Mouse (Mus musculus) MEL (cell line): ENCODE data around the gene Ifng. TPM values are rescaled to one million over a fixed set of nuclear protein-coding genes. Genes with fewer than 3 reads are reported as not detected.

Experiments
- DNase-seq: peaks from one replicate; pipeline ENCODE4 v3.0.0; 2011; ENCODE audit warnings: low read depth, low spot score
- H3K27ac ChIP-seq: 2 replicates; pipeline ENCODE4 v1.5.1; 2012; ENCODE audit warnings: low read depth, mild to moderate bottlenecking, control low read depth, low read length, moderate library complexity; ENCODE audit not compliant: control insufficient read depth
- H3K27me3 ChIP-seq, 2 experiments: fragments of 150-350 bp in 1 of 2; sonication (generic) in 1 of 2; 2 replicates each; pipeline ENCODE4 v1.6.1; 2012; ENCODE audit warnings: low read length in 2 of 2, mild to moderate bottlenecking in 2 of 2, improper control_type of control experiment in 1 of 2, moderate library complexity in 1 of 2; ENCODE audit not compliant: insufficient read depth in 2 of 2, control insufficient read depth in 1 of 2
- H3K36me3 ChIP-seq, 2 experiments: 2 replicates each; pipeline ENCODE4 v1.6.1; 2012 to 2014; ENCODE audit warnings: low read length in 2 of 2, improper control_type of control experiment in 1 of 2, inconsistent platforms in 1 of 2, mild to moderate bottlenecking in 1 of 2; ENCODE audit not compliant: insufficient read depth in 2 of 2, control insufficient read depth in 1 of 2
- H3K4me1 ChIP-seq, 2 experiments: fragments of 150-350 bp in 1 of 2; sonication (generic) in 1 of 2; 2 replicates each; pipeline ENCODE4 v1.6.1; 2012; ENCODE audit warnings: low read length in 2 of 2, improper control_type of control experiment in 1 of 2, mild to moderate bottlenecking in 1 of 2; ENCODE audit not compliant: insufficient read depth in 2 of 2, control insufficient read depth in 1 of 2
- H3K4me3 ChIP-seq, 2 experiments: fragments of 150-350 bp in 1 of 2; sonication (generic) in 1 of 2; 2 replicates each; pipeline ENCODE4 v1.5.1; 2012; ENCODE audit warnings: low read depth in 2 of 2, low read length in 2 of 2, mild to moderate bottlenecking in 2 of 2, moderate library complexity in 2 of 2, control low read depth in 1 of 2, improper control_type of control experiment in 1 of 2; ENCODE audit not compliant: control insufficient read depth in 1 of 2, insufficient read depth in 1 of 2
- H3K79me2 ChIP-seq: 2 replicates; pipeline ENCODE4 v1.6.1; 2012; ENCODE audit warnings: mild to moderate bottlenecking, low read length, moderate library complexity; ENCODE audit not compliant: control insufficient read depth, poor library complexity, insufficient read depth
- H3K9ac ChIP-seq: 2 replicates; pipeline ENCODE4 v1.6.1; 2012; ENCODE audit warnings: low read depth, mild to moderate bottlenecking, control low read depth, low read length, moderate library complexity; ENCODE audit not compliant: control insufficient read depth, poor library complexity, severe bottlenecking
- H3K9me3 ChIP-seq: fragments of 150-350 bp; sonication (generic); replicated peaks from 2 replicates; pipeline ENCODE4 v1.6.1; 2012; ENCODE audit warnings: mild to moderate bottlenecking, low read length, improper control_type of control experiment, moderate library complexity; ENCODE audit not compliant: insufficient read depth
- BHLHE40 ChIP-seq: IDR thresholded peaks from 2 replicates; pipeline ENCODE4 v1.6.1; 2012; ENCODE audit warnings: low read depth, mild to moderate bottlenecking, inconsistent platforms, low read length, improper control_type of control experiment, borderline replicate concordance
- CHD1 ChIP-seq: IDR thresholded peaks from 2 replicates; pipeline ENCODE4 v1.6.1; 2012; ENCODE audit warnings: low read depth, mild to moderate bottlenecking, inconsistent platforms, low read length, improper control_type of control experiment
- CHD2 ChIP-seq: IDR thresholded peaks from 2 replicates; pipeline ENCODE4 v1.6.1; 2011; ENCODE audit warnings: low read length, improper control_type of control experiment
- CTCF ChIP-seq, 3 experiments: IDR thresholded peaks in 2 of 3; conservative IDR thresholded peaks in 1 of 3; 2 replicates each; pipeline ENCODE4 v1.5.1; 2011 to 2012; ENCODE audit warnings: low read length in 3 of 3, low read depth in 2 of 3, mild to moderate bottlenecking in 2 of 3, improper control_type of control experiment in 1 of 3, inconsistent platforms in 1 of 3, mixed read lengths in 1 of 3, moderate library complexity in 1 of 3; ENCODE audit not compliant: control insufficient read depth in 1 of 3, insufficient read depth in 1 of 3, poor library complexity in 1 of 3, severe bottlenecking in 1 of 3
- E2F4 ChIP-seq: IDR thresholded peaks from 2 replicates; pipeline ENCODE4 v1.6.1; 2011; ENCODE audit warnings: low read depth, low read length, improper control_type of control experiment, borderline replicate concordance
- GABPA ChIP-seq: IDR thresholded peaks from 2 replicates; pipeline ENCODE4 v1.6.1; 2012; ENCODE audit warnings: low read depth, mild to moderate bottlenecking, inconsistent platforms, low read length, improper control_type of control experiment, moderate library complexity
- GATA1 ChIP-seq: IDR thresholded peaks from 2 replicates; pipeline ENCODE4 v1.6.1; 2011; ENCODE audit warnings: low read depth, low read length, improper control_type of control experiment
- HCFC1 ChIP-seq: IDR thresholded peaks from 2 replicates; pipeline ENCODE4 v1.6.1; 2012; ENCODE audit warnings: low read depth, mild to moderate bottlenecking, inconsistent platforms, low read length, improper control_type of control experiment, moderate library complexity
- JUND ChIP-seq: IDR thresholded peaks from 2 replicates; pipeline ENCODE4 v1.6.1; 2011; ENCODE audit warnings: low read depth, mild to moderate bottlenecking, improper control_type of control experiment, low read length
- MAZ ChIP-seq: IDR thresholded peaks from 2 replicates; pipeline ENCODE4 v1.6.1; 2012; ENCODE audit warnings: low read depth, mild to moderate bottlenecking, inconsistent platforms, low read length, improper control_type of control experiment
- MEF2A ChIP-seq: IDR thresholded peaks from 2 replicates; pipeline ENCODE4 v1.6.1; 2014; ENCODE audit warnings: low read depth, mild to moderate bottlenecking, inconsistent platforms, low read length, improper control_type of control experiment; ENCODE audit not compliant: poor library complexity, insufficient replicate concordance, severe bottlenecking; ENCODE audit errors: extremely low read depth
- MYB ChIP-seq: IDR thresholded peaks from 2 replicates; pipeline ENCODE4 v1.6.1; 2011; ENCODE audit warnings: mild to moderate bottlenecking, low read depth, low read length, improper control_type of control experiment
- MYC ChIP-seq: IDR thresholded peaks from 2 replicates; pipeline ENCODE4 v1.6.1; 2011; ENCODE audit warnings: low read depth, mild to moderate bottlenecking, low read length, improper control_type of control experiment, moderate library complexity
- NELFE ChIP-seq: IDR thresholded peaks from 2 replicates; pipeline ENCODE4 v1.6.1; 2011; ENCODE audit warnings: low read depth, low read length, improper control_type of control experiment
- NRF1 ChIP-seq: IDR thresholded peaks from 2 replicates; pipeline ENCODE4 v1.6.1; 2014; ENCODE audit warnings: low read depth, mild to moderate bottlenecking, inconsistent platforms, low read length, improper control_type of control experiment, moderate library complexity; ENCODE audit not compliant: poor library complexity, insufficient read depth, severe bottlenecking
- POLR2AphosphoS5 ChIP-seq: IDR thresholded peaks from 2 replicates; pipeline ENCODE4 v1.6.1; 2012; ENCODE audit warnings: low read depth, borderline replicate concordance, mild to moderate bottlenecking, inconsistent platforms, low read length, moderate library complexity, mixed read lengths
- RAD21 ChIP-seq: IDR thresholded peaks from 2 replicates; pipeline ENCODE4 v1.6.1; 2011; ENCODE audit warnings: mild to moderate bottlenecking, low read depth, low read length, improper control_type of control experiment
- RCOR1 ChIP-seq: IDR thresholded peaks from 2 replicates; pipeline ENCODE4 v1.6.1; 2012; ENCODE audit warnings: low read depth, mild to moderate bottlenecking, inconsistent platforms, low read length, improper control_type of control experiment
- SIN3A ChIP-seq: IDR thresholded peaks from 2 replicates; pipeline ENCODE4 v1.6.1; 2012; ENCODE audit warnings: low read length, improper control_type of control experiment, inconsistent platforms
- SMC3 ChIP-seq: IDR thresholded peaks from 2 replicates; pipeline ENCODE4 v1.6.1; 2011; ENCODE audit warnings: low read depth, low read length, improper control_type of control experiment
- TAL1 ChIP-seq: IDR thresholded peaks from 2 replicates; pipeline ENCODE4 v1.6.1; 2012; ENCODE audit warnings: mild to moderate bottlenecking, inconsistent platforms, low read length, moderate library complexity, mixed read lengths
- TBP ChIP-seq: IDR thresholded peaks from 2 replicates; pipeline ENCODE4 v1.8.0; 2011; ENCODE audit warnings: low read depth, low read length, improper control_type of control experiment
- TCF12 ChIP-seq: IDR thresholded peaks from 2 replicates; pipeline ENCODE4 v1.6.1; 2014; ENCODE audit warnings: low read depth, mild to moderate bottlenecking, inconsistent platforms, low read length, improper control_type of control experiment, moderate library complexity
- USF1 ChIP-seq: IDR thresholded peaks from 2 replicates; pipeline ENCODE4 v1.6.1; 2014; ENCODE audit warnings: low read depth, mild to moderate bottlenecking, inconsistent platforms, low read length, improper control_type of control experiment, moderate library complexity
- USF2 ChIP-seq, 2 experiments: IDR thresholded peaks; 2 replicates each; pipeline ENCODE4 v1.6.1; 2011 to 2012; ENCODE audit warnings: improper control_type of control experiment in 2 of 2, low read length in 2 of 2, borderline replicate concordance in 1 of 2, inconsistent platforms in 1 of 2, low read depth in 1 of 2, mild to moderate bottlenecking in 1 of 2; ENCODE audit not compliant: insufficient read depth in 1 of 2
- ZC3H11A ChIP-seq: IDR thresholded peaks from 2 replicates; pipeline ENCODE4 v1.6.1; 2012; ENCODE audit warnings: low read depth, mild to moderate bottlenecking, inconsistent platforms, low read length, improper control_type of control experiment
- ZMIZ1 ChIP-seq: IDR thresholded peaks from 2 replicates; pipeline ENCODE4 v1.6.1; 2012; ENCODE audit warnings: low read depth, mild to moderate bottlenecking, inconsistent platforms, low read length, improper control_type of control experiment, moderate library complexity
- polyA plus RNA-seq, 2 experiments: library from polyadenylated mRNA; stranded (reverse) in 1 of 2; unstranded in 1 of 2; fragments of >175 nt in 1 of 2; fragments of >200 nt in 1 of 2; gene quantifications; 2 replicates each; pipeline versions ENCODE4 v1.2.1 to v1.2.4; 2012; ENCODE audit warnings: low replicate concordance in 2 of 2, low read depth in 1 of 2; ENCODE audit not compliant: insufficient read length in 2 of 2, insufficient read depth in 1 of 2, missing spikeins in 1 of 2
- total RNA-seq: library from RNA; depleted of rRNA; stranded (reverse); fragments of 300-350 nt; gene quantifications from 2 replicates; pipeline ENCODE4 v1.2.3, GENCODE M21; 2012

Gene Ifng
- total and polyA plus RNA-seq, 3 experiments = not detected

DNA sequence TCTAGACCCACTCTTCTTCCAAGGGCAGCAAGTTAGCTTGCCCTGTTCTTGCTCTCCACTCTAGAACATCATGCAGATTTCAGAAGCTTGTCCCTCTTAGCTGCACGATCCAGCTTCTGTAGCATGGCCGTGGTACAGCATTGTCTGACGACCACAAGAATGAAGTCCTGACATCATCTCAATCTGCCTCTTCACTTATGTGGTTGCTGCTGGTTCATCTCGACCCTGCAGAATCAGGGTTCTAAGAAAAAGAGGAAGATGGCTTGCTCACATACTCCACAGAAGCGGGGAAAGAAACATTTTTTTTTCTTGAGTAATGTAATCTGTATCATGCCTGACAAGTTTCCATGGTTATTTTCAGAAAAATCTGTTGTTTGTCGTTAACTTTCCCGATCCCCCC lies 39.9 kb downstream of the Ifng start:
- Histone ChIP-seq H3K79me2 (no peaks in the 10 kb centered on the region), H3K9ac (no peak overlapping the region), H3K4me3 (no peak overlapping the region), H3K27ac (no peak overlapping the region), H3K4me1 (no peaks in the 10 kb centered on the region), H3K27me3 (no peaks in the 10 kb centered on the region), H3K36me3 (no peaks in the 10 kb centered on the region), H3K9me3 (no peaks in the 10 kb centered on the region)
- TF ChIP-seq POLR2AphosphoS5 (no peak), CHD1 (no peak), JUND (no peak), TBP (no peak), ZC3H11A (no peak), TAL1 (no peak), ZMIZ1 (no peak), BHLHE40 (no peak), MEF2A (no peak), MAZ (no peak), USF1 (no peak), NELFE (no peak)
- no peak for DNase-seq

GRCm38 (mm10) chr10:118494109-118494508 lies 53.3 kb downstream of the Ifng start:
- H3K36me3 ChIP-seq = no peaks in the 10 kb centered on the region
- H3K27ac ChIP-seq = no peak overlapping the region
- H3K4me1 ChIP-seq = no peaks in the 10 kb centered on the region
- no peaks in the 10 kb centered on the region for H3K27me3 ChIP-seq
- TF ChIP-seq HCFC1 (no peak), USF2 (IDR thresholded peaks at IDR 0.05; ENCODE audit: borderline replicate concordance in 1 of 2, insufficient read depth in 1 of 2, low read depth in 1 of 2, low read length in 2 of 2) (no peak), MYB (no peak), MAZ (no peak), E2F4 (no peak), TCF12 (no peak), GABPA (no peak), POLR2AphosphoS5 (no peak), CHD2 (no peak), SIN3A (no peak), SMC3 (no peak), NRF1 (no peak), GATA1 (no peak), MYC (no peak), RCOR1 (no peak), CTCF (IDR thresholded peaks at IDR 0.05 in 2 of 3, conservative IDR thresholded peaks at IDR 0.05 in 1 of 3; ENCODE audit: control insufficient read depth in 1 of 3, insufficient read depth in 1 of 3, low read depth in 2 of 3, low read length in 3 of 3, poor library complexity in 1 of 3, severe bottlenecking in 1 of 3) (no peak), RAD21 (no peak)
- no peaks in the 10 kb centered on the region for H3K79me2 ChIP-seq
- no peaks in the 10 kb centered on the region for H3K9me3 ChIP-seq
- no peak overlapping the region for H3K4me3 ChIP-seq
- DNase-seq = no peak
- no peak overlapping the region for H3K9ac ChIP-seq
